Mouse (Mus musculus): ENCODE data around the gene Zswim1. TPM values are rescaled to one million over a fixed set of nuclear protein-coding genes. Genes with fewer than 3 reads are reported as not detected.
"Not testable (repeated sequence)": the region's sequence is repeated elsewhere in the genome, so short reads cannot be mapped to it uniquely, and the experiment has no call there.

Gene Zswim1
- polyA plus RNA-seq, 1 experiment from 2014 or later: 20.1 TPM

- Histone ChIP-seq H3K36me3 (no peaks in the 10 kb centered on the region), H3K27me3 (no peaks in the 10 kb centered on the region), H3K4me1 (no peaks in the 10 kb centered on the region), H3K27ac (replicated peaks) (no peak overlapping the region), H3K4me2 (replicated peaks) (no peak overlapping the region), H3K9ac (no peak overlapping the region), H3K4me3 (replicated peaks) (no peak overlapping the region), H3K9me3 (replicated peaks) (no peaks in the 10 kb centered on the region)
- WGBS: 79% methylated on average over 7 of the region's 7 CpGs
- ATAC-seq (ENCODE audit: insufficient number of reproducible peaks, low FRiP score, low TSS enrichment, low read depth): no peak
These were observed 46.0 kb downstream of the Zswim1 start for GRCm38 (mm10) chr2:164868491-164868890.

DNA sequence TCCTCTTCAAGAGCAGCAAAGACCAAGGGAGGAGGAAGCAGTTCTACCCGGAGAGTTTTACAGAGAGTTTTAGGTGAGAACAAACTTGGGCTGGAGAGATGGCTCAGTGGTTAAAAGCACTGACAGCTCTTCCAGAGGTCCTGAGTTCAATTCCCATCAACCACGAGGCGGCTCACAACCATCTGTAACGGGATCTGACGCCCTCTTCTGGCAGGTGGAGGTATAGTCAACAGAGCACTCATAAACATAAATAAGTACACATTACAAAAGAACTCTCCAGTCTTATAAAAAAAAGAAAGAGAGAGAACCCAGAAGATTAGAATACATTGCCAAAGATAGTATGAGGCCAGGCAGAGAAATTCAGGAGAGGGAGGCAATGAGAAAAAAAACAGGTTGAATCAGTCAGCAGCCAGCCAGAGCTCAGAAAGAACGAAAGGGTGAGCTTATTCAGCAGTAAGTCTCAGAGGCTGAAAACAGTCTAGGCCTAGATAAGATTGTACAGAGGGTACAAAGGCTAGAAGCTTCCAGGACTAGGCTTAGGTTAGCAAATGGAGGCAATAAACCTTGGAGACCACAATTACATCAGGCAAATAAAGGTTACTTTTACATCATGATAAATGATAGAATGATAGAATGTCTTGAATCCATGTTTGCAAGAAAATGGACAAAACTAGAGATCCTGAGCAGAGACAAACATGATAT is 49.3 kb downstream of the Zswim1 start:
- Histone ChIP-seq H3K9me3 (replicated peaks) (no peaks in the 10 kb centered on the region), H3K4me2 (replicated peaks) (no peak overlapping the region), H3K4me3 (replicated peaks) (no peak overlapping the region), H3K27me3 (no peaks in the 10 kb centered on the region), H3K36me3 (no peaks in the 10 kb centered on the region), H3K9ac (no peak overlapping the region), H3K27ac (replicated peaks) (no peak overlapping the region), H3K4me1 (peaks cover 14% of the 10 kb centered on the region)
- 55% methylated on average over 6 of the region's 6 CpGs for WGBS
- no peak for ATAC-seq (ENCODE audit: insufficient number of reproducible peaks, low FRiP score, low TSS enrichment, low read depth)

- Histone ChIP-seq H3K36me3 (no peaks in the 10 kb centered on the region), H3K4me3 (replicated peaks) (no peak overlapping the region), H3K27ac (replicated peaks) (peak overlapping the region; percentile 79; the same call in 1 of the 2 replicates), H3K27me3 (no peaks in the 10 kb centered on the region), H3K4me1 (peaks cover 20% of the 10 kb centered on the region), H3K9me3 (replicated peaks) (no peaks in the 10 kb centered on the region), H3K9ac (no peak overlapping the region), H3K4me2 (replicated peaks) (no peak overlapping the region)
- 68% methylated on average over 3 of the region's 3 CpGs for WGBS
- no peak for ATAC-seq (ENCODE audit: insufficient number of reproducible peaks, low FRiP score, low TSS enrichment, low read depth)
These were observed 51.1 kb downstream of the Zswim1 start for GRCm38 (mm10) chr2:164873621-164874020.

- no peaks in the 10 kb centered on the region for H3K9me3 ChIP-seq (replicated peaks)
- ATAC-seq (ENCODE audit: insufficient number of reproducible peaks, low FRiP score, low TSS enrichment, low read depth): peak; percentile 27; the same call in 1 of the 2 replicates
- no peak overlapping the region for H3K4me3 ChIP-seq (replicated peaks)
- no peak overlapping the region for H3K4me2 ChIP-seq (replicated peaks)
- H3K27ac ChIP-seq (replicated peaks): peak overlapping the region; percentile 79
- no peaks in the 10 kb centered on the region for H3K36me3 ChIP-seq
- peaks cover 22% of the 10 kb centered on the region for H3K4me1 ChIP-seq
- H3K9ac ChIP-seq: no peak overlapping the region
- 30% methylated on average over 1 of the region's 1 CpGs for WGBS
- H3K27me3 ChIP-seq: no peaks in the 10 kb centered on the region
These were observed 51.8 kb downstream of the Zswim1 start for GRCm38 (mm10) chr2:164874239-164874769.

DNA sequence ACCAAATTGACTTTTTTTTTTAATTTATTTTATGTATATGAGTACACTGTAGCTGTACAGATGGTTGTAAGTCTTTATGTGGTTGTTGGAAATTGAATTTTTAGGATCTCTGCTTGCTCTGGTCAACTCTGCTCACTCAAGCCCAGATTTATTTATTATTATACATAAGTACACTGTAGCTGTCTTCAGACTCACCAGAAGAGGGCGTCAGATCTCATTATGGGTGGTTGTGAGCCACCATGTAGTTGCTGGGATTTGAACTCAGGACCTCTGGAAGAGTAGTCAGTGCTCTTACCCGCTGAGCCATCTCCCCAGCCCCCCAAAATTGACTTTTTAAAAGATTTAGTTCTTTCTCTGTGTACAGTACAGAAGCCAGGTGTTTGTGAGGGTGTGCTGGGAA is 53.2 kb downstream of the Zswim1 start:
- Histone ChIP-seq H3K4me1 (peaks cover 27% of the 10 kb centered on the region), H3K27ac (replicated peaks) (0 out of 2 replicates have a peak overlapping the region, but pooled peaks have one; percentile 79)
- not testable (repeated sequence) for ATAC-seq (ENCODE audit: insufficient number of reproducible peaks, low FRiP score, low TSS enrichment, low read depth); H3K9me3 ChIP-seq (replicated peaks); H3K9ac ChIP-seq; H3K4me3 ChIP-seq (replicated peaks); H3K36me3 ChIP-seq; H3K4me2 ChIP-seq (replicated peaks); H3K27me3 ChIP-seq
- 50% methylated on average over 2 of the region's 2 CpGs for WGBS

Other genes starting within 250 kb of the Zswim1 start
- not detected in 2 replicates for gene Spint3, start 249.2 kb upstream of the Zswim1 start, polyA plus RNA-seq (2015; fragmentation: Nextera tagmentation; extraction: Ambion mirVana)
- gene Wfdc6a, start 237.2 kb upstream of the Zswim1 start, polyA plus RNA-seq (2015; fragmentation: Nextera tagmentation; extraction: Ambion mirVana): 0.22 and 0.27 TPM in 2 replicates
- not detected in 2 replicates for gene Eppin, start 229.1 kb upstream of the Zswim1 start, polyA plus RNA-seq (2015; fragmentation: Nextera tagmentation; extraction: Ambion mirVana)
- not detected in 2 replicates for gene Wfdc6b, start 209.2 kb upstream of the Zswim1 start, polyA plus RNA-seq (2015; fragmentation: Nextera tagmentation; extraction: Ambion mirVana)
- not detected in 2 replicates for gene Wfdc8, start 209.1 kb upstream of the Zswim1 start, polyA plus RNA-seq (2015; fragmentation: Nextera tagmentation; extraction: Ambion mirVana)
- not detected in 2 replicates for gene Wfdc16, start 183.9 kb upstream of the Zswim1 start, polyA plus RNA-seq (2015; fragmentation: Nextera tagmentation; extraction: Ambion mirVana)
- gene Wfdc10, start 166.6 kb upstream of the Zswim1 start, polyA plus RNA-seq (2015; fragmentation: Nextera tagmentation; extraction: Ambion mirVana): 1.5 and 2.8 TPM in 2 replicates
- gene Wfdc9, start 166.1 kb upstream of the Zswim1 start, polyA plus RNA-seq (2015; fragmentation: Nextera tagmentation; extraction: Ambion mirVana): not detected in 2 replicates
- not detected in 2 replicates for gene Wfdc11, start 148.6 kb upstream of the Zswim1 start, polyA plus RNA-seq (2015; fragmentation: Nextera tagmentation; extraction: Ambion mirVana)
- 0.16 and 0.71 TPM in 2 replicates for gene Wfdc13, start 137.6 kb upstream of the Zswim1 start, polyA plus RNA-seq (2015; fragmentation: Nextera tagmentation; extraction: Ambion mirVana)
- gene Spint4, start 124.2 kb upstream of the Zswim1 start, polyA plus RNA-seq (2015; fragmentation: Nextera tagmentation; extraction: Ambion mirVana): not detected in 2 replicates
- not detected in 2 replicates for gene Spint5, start 107.4 kb upstream of the Zswim1 start, polyA plus RNA-seq (2015; fragmentation: Nextera tagmentation; extraction: Ambion mirVana)
- gene Wfdc3, start 76.8 kb upstream of the Zswim1 start, polyA plus RNA-seq (2015; fragmentation: Nextera tagmentation; extraction: Ambion mirVana): 2.2 and 3.2 TPM in 2 replicates
- gene Dnttip1, start 76.7 kb upstream of the Zswim1 start, polyA plus RNA-seq (2015; fragmentation: Nextera tagmentation; extraction: Ambion mirVana): 66.3 and 67.5 TPM in 2 replicates
- gene Ube2c, start 52.8 kb upstream of the Zswim1 start, polyA plus RNA-seq (2015; fragmentation: Nextera tagmentation; extraction: Ambion mirVana): 297 and 302 TPM in 2 replicates
- 383 and 528 TPM in 2 replicates for gene Tnnc2, start 42.7 kb upstream of the Zswim1 start, polyA plus RNA-seq (2015; fragmentation: Nextera tagmentation; extraction: Ambion mirVana)
- 37.1 and 37.3 TPM in 2 replicates for gene Snx21, start 36.9 kb upstream of the Zswim1 start, polyA plus RNA-seq (2015; fragmentation: Nextera tagmentation; extraction: Ambion mirVana)
- gene Acot8, start 17.8 kb upstream of the Zswim1 start, polyA plus RNA-seq (2015; fragmentation: Nextera tagmentation; extraction: Ambion mirVana): 20.7 and 20.9 TPM in 2 replicates
- 7.3 and 7.6 TPM in 2 replicates for gene Zswim3, start 17.6 kb upstream of the Zswim1 start, polyA plus RNA-seq (2015; fragmentation: Nextera tagmentation; extraction: Ambion mirVana)
- not detected in 2 replicates for gene Spata25, start 5.9 kb downstream of the Zswim1 start, polyA plus RNA-seq (2015; fragmentation: Nextera tagmentation; extraction: Ambion mirVana)
- gene Ctsa, start 10.2 kb downstream of the Zswim1 start, polyA plus RNA-seq (2015; fragmentation: Nextera tagmentation; extraction: Ambion mirVana): 174 and 175 TPM in 2 replicates
- gene Neurl2, start 10.8 kb downstream of the Zswim1 start, polyA plus RNA-seq (2015; fragmentation: Nextera tagmentation; extraction: Ambion mirVana): 8.5 and 9.0 TPM in 2 replicates
- gene Pltp, start 35.0 kb downstream of the Zswim1 start, polyA plus RNA-seq (2015; fragmentation: Nextera tagmentation; extraction: Ambion mirVana): 66.8 and 77.0 TPM in 2 replicates
- gene Pcif1, start 56.6 kb downstream of the Zswim1 start, polyA plus RNA-seq (2015; fragmentation: Nextera tagmentation; extraction: Ambion mirVana): 65.7 and 74.8 TPM in 2 replicates
- gene Zfp335, start 89.1 kb downstream of the Zswim1 start, polyA plus RNA-seq (2015; fragmentation: Nextera tagmentation; extraction: Ambion mirVana): 13.4 and 16.0 TPM in 2 replicates
- 41.4 and 46.1 TPM in 2 replicates for gene Mmp9, start 118.1 kb downstream of the Zswim1 start, polyA plus RNA-seq (2015; fragmentation: Nextera tagmentation; extraction: Ambion mirVana)
- gene Slc12a5, start 138.1 kb downstream of the Zswim1 start, polyA plus RNA-seq (2015; fragmentation: Nextera tagmentation; extraction: Ambion mirVana): 0.72 and 0.85 TPM in 2 replicates
- 66.8 and 67.0 TPM in 2 replicates for gene Ncoa5, start 212.2 kb downstream of the Zswim1 start, polyA plus RNA-seq (2015; fragmentation: Nextera tagmentation; extraction: Ambion mirVana)
- gene Cd40, start 232.9 kb downstream of the Zswim1 start, polyA plus RNA-seq (2015; fragmentation: Nextera tagmentation; extraction: Ambion mirVana): 4.7 and 7.7 TPM in 2 replicates